Mouse (Mus musculus) activated CD4-positive, CD25-positive, alpha-beta regulatory T cell, adult 4 months (primary cell): ENCODE results near the gene Porcn. TPM values are rescaled to one million over a fixed set of nuclear protein-coding genes. Genes with fewer than 3 reads are reported as not detected.
A peak's percentile ranks its signal among the peaks of the same experiment; 100 is the strongest.

Experiments
- ATAC-seq: one replicate; pipeline ENCODE4 v1.8.0; 2017
- polyA plus RNA-seq, 2 experiments: library from polyadenylated mRNA; unstranded; fragments of 100-300 nt; shearing (Covaris generic); gene quantifications; one replicate each; pipeline ENCODE4 v1.2.1; 2017

The Porcn gene
- under 1 TPM in 1 of 2 experiments, not detected in 1; 0.38 TPM for polyA plus RNA-seq

GRCm38 (mm10) chrX:8206015-8206693 lies at the start of gene Porcn:
Gene Porcn, minus strand, starts transcription at chrX:8206525.
- ATAC-seq, result no peak

- no peak for ATAC-seq
Measured at GRCm38 (mm10) chrX:8255807-8256206, 49.5 kb upstream of the Porcn start.

- no peak for ATAC-seq
Measured at GRCm38 (mm10) chrX:8253711-8254110, 47.4 kb upstream of the Porcn start.

- ATAC-seq, result peak; percentile 89
Measured at GRCm38 (mm10) chrX:8252334-8253285, 46.3 kb upstream of the Porcn start, which contains the start of gene Ftsj1. Gene Ftsj1, minus strand, starts transcription at chrX:8252406.

GRCm38 (mm10) chrX:8251789-8252333 lies 45.5 kb upstream of the Porcn start:
- peak; percentile 40 for ATAC-seq

- ATAC-seq, result no peak
Measured at GRCm38 (mm10) chrX:8248542-8249120, 42.3 kb upstream of the Porcn start.

GRCm38 (mm10) chrX:8247680-8248079 lies 41.4 kb upstream of the Porcn start:
- no peak for ATAC-seq

GRCm38 (mm10) chrX:8238804-8239395 lies 32.6 kb upstream of the Porcn start:
- no peak for ATAC-seq

GRCm38 (mm10) chrX:8236704-8237103 lies 30.4 kb upstream of the Porcn start:
- no peak for ATAC-seq

- no peak for ATAC-seq
Measured at GRCm38 (mm10) chrX:8233602-8234001, 27.3 kb upstream of the Porcn start.

GRCm38 (mm10) chrX:8230272-8230671 lies 23.9 kb upstream of the Porcn start:
- ATAC-seq, result no peak

GRCm38 (mm10) chrX:8223473-8223872 lies 17.1 kb upstream of the Porcn start:
- no peak for ATAC-seq

- ATAC-seq, result no peak
Measured at GRCm38 (mm10) chrX:8222678-8223421, 16.5 kb upstream of the Porcn start.

- no peak for ATAC-seq
Measured at GRCm38 (mm10) chrX:8222296-8222677, 16.0 kb upstream of the Porcn start.

GRCm38 (mm10) chrX:8219651-8220050 lies 13.3 kb upstream of the Porcn start:
- ATAC-seq, result no peak

- ATAC-seq, result no peak
Measured at GRCm38 (mm10) chrX:8218114-8218513, 11.8 kb upstream of the Porcn start.

GRCm38 (mm10) chrX:8217383-8217782 lies 11.1 kb upstream of the Porcn start:
- no peak for ATAC-seq

GRCm38 (mm10) chrX:8211490-8212207 lies 5.3 kb upstream of the Porcn start:
- ATAC-seq, result no peak

- no peak for ATAC-seq
Measured at GRCm38 (mm10) chrX:8209720-8210119, 3.4 kb upstream of the Porcn start.

- no peak for ATAC-seq
Measured at GRCm38 (mm10) chrX:8207224-8207623, 899 bp upstream of the Porcn start.

- no peak for ATAC-seq
Measured at GRCm38 (mm10) chrX:8206694-8207197, 421 bp upstream of the Porcn start.
